Mouse (Mus musculus): Measurements from ENCODE around the gene Gm10376.
"Not testable (repeated sequence)": the region's sequence is repeated elsewhere in the genome, so short reads cannot be mapped to it uniquely, and the experiment has no call there.

The Gm10376 gene

GRCm38 (mm10) chr14:43015528-43015927 is at the start of gene Gm10376:
Gene Gm10376 (minus strand): TSS chr14:43015628.
- not testable (repeated sequence) for DNase-seq (ENCODE audit: low spot score)

DNA sequence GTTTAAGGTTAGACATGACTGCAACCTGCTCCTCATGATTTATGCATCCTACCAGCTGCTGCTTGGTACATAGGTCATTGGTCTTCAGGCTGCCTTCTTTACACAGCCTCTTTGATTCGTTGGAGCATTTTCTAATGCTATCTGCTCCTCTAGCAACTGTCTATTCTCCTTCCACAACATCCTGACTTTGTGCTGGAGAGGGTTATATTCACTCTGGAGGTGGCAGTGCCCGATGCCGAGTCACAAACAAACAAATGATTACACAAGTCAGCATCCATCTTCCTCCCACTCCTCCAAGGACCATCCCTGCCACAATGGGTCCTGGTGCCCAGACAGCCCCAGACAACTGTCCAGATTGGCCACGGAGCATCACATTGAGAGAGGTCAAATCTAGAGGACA is 44.8 kb upstream of the Gm10376 start:
- DNase-seq (ENCODE audit: low spot score): not testable (repeated sequence)

- DNase-seq (ENCODE audit: low spot score): not testable (repeated sequence)
Measured at GRCm38 (mm10) chr14:43058063-43058462, 42.6 kb upstream of the Gm10376 start.

DNA sequence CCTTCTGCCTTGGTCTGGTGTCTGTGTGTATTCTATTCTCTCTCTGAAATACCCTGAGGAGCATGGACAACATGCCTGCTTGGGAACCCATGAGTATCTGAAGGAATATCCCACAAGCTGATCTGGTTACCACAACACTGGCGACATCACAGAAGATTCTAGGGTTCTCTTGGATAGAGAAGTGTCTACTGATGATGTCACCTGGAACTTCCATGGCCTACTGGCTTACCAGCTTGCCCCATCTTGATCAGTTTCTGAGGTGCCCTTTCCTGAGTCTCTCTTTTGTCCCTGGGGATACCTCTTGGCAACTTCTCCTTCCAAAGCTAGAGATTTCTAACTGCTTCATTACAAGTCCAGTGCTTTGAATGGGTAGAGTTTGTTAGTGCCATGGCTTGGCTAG is 21.9 kb downstream of the Gm10376 start, which contains the start of gene Gm8082:
TSS of gene Gm8082 (minus strand) at position 101 of the 400 bp plus-strand sequence.
- DNase-seq (ENCODE audit: low spot score): not testable (repeated sequence)

Measured in ovary, postnatal 14 days (tissue).